Mouse (Mus musculus) left cerebral cortex, adult 18-20 months (tissue): ENCODE data around the gene Lpcat1. TPM values are rescaled to one million over a fixed set of nuclear protein-coding genes. Genes with fewer than 3 reads are reported as not detected.
A peak's percentile ranks its signal among the peaks of the same experiment; 100 is the strongest.

Source experiments
- DNase-seq, 2 experiments: peaks; one replicate each; pipeline ENCODE4 v3.0.0; 2021 to 2022; ENCODE audit warnings: low spot score in 2 of 2, mixed read lengths in 1 of 2
- long read RNA-seq, 2 experiments: library from polyadenylated mRNA; stranded (forward); transcript quantifications; one replicate each; pipeline ENCODE4 v2.0.0; 2021
- total RNA-seq, 2 experiments: library from RNA; stranded (reverse); gene quantifications; 2 replicates each; pipeline ENCODE4 v1.2.3; 2021

Gene Lpcat1
- 10 to 100 TPM; 45.9 to 48.0 TPM for total RNA-seq
- long read RNA-seq, experiment 1, transcript Lpcat1-201 (14 exons, 3,675 nt): major isoform, 40 of 57 reads
- long read RNA-seq, experiment 1, partial matches to known transcripts: 6 of 57 reads
- long read RNA-seq, experiment 1, other reads (novel, unspliced or antisense): 9 of 57 reads
- long read RNA-seq, experiment 2, transcript Lpcat1-201 (14 exons, 3,675 nt): major isoform, 22 of 28 reads
- long read RNA-seq, experiment 2, partial matches to known transcripts: 4 of 28 reads
- long read RNA-seq, experiment 2, other reads (novel, unspliced or antisense): 2 of 28 reads

DNA sequence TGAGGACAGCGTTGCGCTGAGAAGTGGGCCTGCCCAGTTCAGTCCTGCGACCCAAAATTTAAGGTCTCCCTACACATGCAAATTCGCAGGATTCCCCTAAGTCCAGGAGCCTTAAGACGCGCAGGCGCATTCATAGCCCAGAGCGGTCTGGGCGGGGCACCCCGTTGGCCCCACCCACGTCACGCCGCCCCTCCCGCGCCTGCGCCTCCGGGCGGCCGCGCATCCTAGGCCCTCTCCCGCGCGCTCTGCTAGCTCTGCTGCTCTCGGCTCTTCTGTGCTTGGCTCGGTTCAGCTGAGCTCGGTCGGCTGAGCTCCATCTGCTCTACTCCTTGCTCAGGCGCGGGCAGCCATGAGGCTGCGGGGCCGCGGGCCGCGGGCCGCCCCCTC lies at the start of gene Lpcat1:
Gene Lpcat1, plus strand, starts transcription at position 164 of the 387 bp plus-strand sequence.
- DNase-seq: peak; percentile 88 to 92

DNA sequence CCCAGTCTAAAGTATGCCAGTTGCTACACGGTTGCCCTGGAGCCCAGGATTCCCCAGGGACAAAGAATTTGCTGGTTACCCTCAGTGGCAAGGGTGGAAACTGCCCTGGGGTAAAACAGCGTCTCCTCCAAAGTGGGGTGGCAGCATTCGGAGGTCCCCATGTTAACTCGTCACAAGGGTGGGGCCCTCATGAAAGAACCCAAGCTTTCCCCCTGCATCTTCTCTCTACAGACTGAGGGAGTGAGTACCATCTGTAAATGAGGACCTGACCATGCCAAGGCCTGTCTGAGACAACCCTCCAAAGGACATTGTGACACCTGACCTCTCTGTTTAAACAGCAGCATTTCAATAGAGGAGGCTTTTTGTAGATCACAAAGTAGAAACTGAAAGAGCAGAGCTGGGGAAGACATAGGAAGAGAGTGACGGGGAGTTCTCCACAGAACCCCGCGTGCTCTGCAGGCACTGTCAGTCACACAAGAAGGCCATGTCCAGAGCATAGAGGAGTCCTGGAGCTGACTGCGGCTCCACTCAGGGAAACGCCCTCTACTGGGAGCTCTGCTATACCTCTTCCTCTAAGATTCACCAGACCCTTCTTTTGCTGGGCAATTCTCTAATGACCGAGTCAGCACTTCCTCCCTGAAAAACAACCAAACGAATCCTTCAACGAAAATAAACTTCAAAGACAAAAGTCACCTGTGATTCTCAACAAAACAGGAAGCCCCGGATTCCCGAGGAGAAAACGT lies 49.3 kb upstream of the Lpcat1 start:
- DNase-seq: peak; percentile 16 to 18

DNA sequence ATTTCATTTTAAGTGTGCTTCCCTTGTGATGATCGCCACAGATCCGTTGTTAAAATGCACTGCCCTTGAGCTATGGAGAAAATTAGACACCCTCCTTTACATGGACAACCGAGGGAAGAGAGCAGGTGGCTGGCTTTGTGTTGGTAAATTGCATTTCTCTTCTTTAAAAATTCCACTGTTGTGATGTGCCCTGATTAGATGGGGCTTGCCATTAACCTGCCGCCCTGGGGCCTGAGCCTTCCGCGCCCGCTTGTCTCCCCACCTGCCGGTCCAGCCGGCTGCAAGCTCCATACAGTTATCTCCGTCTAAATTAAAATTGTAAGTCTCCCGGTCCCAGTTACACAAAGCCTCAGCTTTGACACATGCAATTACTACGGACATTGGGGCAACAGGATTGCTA lies 48.7 kb upstream of the Lpcat1 start:
- DNase-seq: no peak

DNA sequence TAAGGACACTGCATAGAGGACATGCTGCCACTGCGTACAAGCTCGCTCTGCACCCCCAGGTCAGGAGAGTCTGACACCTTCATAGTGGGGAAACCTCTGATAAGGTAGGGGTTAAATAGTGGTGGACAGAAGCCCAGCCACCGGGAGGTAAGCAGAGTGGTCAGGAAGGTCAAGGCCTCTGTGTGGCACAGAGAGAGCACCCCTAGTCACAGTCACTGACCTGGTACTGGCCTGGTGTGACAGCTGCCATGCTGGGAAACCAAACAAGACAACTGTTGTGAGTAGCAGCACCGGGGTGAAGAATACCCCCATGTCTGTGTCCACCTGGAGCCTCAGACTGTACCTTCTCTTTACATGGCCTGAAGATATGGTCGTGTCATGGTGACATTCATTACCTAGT lies 47.8 kb upstream of the Lpcat1 start:
- no peak for DNase-seq

DNA sequence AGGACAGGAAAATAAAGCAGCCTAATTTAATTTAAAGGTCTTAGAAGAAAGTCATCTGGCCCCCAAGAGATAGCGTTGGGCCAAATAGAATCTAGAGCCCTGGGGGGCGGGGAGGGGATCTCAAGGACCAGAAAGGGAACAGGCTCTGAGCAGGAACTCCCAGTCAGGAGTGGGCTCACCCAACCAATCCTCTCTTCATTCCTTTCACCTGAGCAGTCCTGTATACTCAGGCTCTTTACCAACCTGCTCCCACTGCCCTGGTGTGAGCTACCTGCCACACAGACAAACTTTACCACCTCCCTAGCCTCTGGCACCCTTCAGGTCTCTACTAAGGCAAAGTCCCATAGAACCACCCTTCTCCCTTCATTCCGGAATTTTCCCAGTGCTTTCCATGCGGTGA lies 44.0 kb upstream of the Lpcat1 start:
- no peak for DNase-seq

DNA sequence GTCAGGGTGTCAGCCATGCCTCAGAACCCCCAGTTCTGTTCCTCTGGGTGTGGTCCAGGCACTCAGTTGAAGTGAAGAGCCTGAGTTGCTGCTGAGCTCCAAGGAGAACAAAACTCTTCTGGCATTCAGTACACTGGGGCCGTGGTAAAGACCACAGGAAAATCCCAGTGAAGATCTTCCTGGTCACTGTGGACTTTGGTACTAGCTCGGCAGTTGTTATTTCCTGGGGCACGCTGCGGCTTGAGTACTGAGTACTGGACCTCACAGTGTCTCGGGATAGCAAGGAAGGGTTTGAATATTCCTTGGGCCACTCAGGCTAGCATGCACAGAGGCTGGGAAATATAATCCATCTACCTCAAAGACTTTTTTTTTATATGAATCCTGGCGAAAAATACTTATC lies 42.0 kb upstream of the Lpcat1 start:
- no peak for DNase-seq

DNA sequence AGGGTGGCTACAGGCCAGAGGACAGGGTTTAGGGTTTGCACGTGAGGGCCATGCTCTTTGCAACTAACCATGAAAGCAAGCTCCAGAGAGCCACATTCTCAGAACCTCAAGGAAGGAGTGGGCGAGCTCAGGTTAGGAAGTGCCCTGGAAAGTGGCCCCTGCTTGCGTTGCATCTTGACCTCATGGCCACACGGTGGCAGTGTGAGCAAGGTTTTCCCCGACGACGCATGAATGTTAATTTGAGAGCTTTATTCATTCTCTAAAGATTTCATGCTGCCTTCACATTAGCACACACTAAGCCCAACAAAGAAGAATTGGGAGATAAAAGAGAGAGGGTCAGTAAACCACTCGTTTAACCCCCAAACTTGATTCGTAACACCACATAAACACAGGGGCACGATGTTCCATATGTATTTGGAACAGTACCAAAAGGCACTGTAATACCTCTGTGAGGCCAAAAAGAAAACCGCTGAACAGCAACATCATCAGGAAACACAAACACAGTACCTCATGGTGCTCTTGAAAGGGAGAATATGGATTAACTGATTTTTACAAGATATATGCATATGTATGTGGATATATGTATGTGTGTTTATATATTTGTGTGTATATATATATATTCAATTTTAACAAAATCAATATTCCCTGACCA lies 41.0 kb upstream of the Lpcat1 start:
- DNase-seq: peak; percentile 71 to 75

DNA sequence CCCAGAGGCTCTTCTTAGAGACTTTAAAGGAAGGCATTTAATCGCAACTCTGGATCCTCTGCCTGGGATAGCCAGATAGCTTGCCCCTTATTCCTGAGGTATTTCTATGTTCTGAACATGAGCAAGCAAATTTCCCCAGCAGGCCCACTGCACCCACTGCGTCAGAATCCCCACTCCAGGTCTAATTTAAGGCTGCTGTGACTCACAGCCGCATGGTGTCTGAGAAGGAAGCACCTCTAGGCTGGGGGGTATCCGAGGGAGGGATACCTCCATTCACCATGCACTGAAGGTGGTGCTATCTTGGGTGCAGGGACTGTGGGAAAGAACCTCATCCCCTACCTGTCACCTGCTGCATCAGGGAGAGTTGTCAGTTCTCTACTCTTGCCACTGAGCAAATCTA lies 40.4 kb upstream of the Lpcat1 start:
- DNase-seq: peak; percentile 48 to 58

DNA sequence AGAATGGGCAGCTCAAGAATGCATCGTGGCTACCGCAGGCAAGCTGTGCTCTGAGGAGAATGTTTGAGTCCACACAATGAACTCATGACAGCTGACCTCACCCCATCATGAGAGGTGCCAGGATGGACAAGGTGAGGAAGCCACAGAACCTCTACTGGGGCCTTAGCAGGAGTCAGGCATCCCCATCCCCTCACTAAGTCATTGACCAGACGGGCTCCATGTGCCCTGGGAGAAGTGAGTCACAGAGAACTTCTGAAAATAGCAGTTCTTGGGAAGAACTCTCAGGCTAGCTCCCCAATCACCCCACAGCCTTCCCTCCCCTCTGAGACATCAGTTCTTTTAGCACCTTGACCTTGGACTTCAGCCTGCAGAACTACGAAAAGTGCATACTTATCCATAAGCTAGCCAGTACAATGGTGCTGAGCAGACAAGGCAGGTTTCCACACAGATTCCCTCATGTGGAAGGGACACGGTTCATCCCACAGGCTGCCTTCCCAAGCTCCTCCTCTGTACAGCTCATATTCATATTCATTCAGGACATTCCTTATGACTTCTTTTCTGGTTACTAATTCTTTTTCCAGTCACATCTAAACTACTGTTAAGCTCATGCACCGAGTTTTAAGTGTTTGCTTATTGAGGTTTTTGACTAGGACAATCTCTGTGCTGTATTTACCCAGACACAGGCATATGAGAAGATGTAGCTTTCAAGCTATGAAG lies 37.2 kb upstream of the Lpcat1 start:
- DNase-seq: no peak

DNA sequence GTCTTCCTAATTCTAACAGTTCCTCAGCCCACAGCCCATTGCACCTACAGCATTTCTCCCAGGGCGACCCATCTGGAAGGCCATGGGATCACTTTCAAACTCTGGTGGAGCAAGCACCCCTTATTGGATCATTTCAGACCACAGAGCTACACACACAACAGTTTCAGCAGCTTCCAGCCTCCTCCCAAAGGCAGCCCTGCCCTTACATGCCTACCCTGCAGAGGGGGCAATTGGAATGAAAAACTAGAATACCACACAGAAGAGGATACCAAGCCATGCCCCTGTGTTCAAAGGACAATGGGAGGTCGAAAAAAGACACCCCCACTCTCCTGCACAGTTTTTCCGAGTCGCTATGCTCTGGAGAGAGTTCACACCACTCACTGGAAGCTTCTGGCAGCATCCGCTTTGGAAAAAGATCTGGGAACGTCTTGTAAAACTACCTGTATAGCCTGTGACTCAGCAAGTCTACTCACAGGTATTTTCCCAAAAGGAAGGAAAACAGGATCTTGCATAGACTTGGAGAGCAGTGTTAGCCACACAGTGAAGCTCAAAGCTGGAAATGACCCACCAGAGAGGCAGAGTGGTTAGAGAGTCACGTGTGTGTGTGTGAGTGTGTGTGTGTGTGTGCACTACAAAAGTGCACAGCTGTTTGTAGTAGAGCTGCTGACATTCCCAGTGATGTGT lies 34.4 kb upstream of the Lpcat1 start:
- no peak for DNase-seq

DNA sequence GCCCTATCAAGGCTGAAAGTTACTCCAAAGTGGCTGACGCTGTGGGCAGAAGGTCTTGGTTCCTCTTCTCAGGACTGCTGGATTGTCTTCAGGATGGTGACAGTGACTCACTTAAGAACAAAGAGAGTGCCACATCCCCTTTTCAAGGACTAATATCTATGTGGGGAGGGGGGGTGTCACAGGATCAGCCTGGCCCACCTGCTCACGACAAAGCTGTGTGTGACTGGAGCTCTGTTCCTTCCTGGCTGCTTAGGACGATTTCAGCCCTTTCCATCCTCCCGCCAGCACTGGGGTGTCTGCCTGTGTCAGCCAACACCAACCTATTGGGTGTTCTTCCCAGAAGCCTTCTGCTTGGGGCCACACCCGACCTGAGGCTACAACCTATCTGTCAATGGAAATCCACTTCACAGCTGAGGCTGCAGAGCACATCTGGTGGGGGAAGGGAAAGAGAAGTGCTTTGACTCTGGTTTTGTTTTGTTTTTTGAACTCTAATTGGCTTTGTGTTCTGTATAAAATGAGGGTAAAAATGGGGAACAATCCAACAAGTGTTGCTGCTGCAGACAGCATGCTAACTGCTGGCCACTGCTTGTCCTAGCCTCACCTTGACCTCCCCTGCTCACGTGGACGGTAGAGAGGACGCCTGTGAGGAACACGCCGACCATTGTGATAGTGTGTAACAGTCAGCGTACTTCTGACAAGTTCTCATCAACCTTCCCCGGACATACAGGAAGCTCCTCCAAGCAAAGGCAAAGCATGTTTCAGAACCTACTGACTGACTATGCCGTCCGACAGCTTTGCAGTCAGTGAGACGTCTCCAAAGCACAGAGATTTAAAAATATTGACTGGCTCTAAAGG lies 33.1 kb upstream of the Lpcat1 start:
- no peak for DNase-seq

DNA sequence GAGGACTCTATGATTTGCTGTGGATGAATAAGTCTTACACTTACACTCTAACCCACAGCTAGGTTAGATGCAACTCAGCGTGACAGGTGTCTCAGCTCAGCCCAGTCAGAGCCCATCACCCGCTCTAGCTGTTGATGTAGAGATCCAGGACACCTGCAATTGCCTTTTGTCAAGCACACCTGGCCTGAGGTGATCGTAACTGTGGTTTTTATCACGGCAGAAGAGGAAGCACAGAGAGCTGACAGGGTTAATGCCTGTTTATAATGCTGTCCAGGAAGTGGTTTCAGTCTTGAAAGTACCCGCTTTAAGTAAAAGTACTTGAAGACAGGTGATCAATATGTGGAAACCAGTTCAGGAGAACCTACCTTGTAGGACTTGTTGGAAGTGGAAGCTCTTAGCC lies 32.3 kb upstream of the Lpcat1 start:
- no peak for DNase-seq

DNA sequence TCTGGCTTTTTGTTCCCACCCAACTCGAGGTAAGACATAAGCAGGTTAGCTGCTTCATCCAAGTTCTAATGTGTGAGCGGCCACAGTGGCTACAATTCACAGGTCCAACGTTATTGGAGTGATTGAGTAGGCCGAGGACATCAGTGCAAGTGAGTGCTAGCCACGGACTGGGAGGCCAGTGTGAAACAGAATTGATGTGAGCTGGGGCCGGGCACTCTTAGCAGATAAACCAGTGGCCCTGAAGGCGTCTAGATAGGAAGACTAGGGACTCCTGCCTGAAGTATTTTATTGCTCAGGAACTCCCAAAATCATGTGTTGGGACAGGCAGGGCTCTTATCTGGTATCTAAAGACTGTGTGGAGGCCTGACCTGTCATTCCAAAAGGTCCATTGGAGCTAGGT lies 31.3 kb upstream of the Lpcat1 start:
- no peak for DNase-seq

DNA sequence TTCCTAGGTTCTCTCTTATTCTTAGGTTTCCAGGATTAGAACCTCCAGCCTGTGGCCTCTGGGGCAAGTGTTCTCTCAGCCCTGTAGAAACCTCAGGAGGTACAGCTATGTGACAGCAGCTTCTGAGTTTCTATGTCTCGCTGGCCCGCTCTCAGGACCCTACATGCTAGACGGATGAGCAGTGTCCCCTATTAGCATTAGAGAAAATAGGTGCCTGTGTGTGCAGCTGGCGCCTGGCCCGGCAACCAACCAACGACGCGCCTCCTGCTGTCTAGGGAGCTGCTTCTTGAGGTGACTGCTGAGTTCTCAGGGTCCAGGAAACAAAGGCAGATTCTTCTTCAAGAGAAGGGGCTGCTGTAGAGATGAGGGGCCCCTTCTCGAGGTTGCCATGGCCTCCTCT lies 27.9 kb upstream of the Lpcat1 start:
- no peak for DNase-seq

DNA sequence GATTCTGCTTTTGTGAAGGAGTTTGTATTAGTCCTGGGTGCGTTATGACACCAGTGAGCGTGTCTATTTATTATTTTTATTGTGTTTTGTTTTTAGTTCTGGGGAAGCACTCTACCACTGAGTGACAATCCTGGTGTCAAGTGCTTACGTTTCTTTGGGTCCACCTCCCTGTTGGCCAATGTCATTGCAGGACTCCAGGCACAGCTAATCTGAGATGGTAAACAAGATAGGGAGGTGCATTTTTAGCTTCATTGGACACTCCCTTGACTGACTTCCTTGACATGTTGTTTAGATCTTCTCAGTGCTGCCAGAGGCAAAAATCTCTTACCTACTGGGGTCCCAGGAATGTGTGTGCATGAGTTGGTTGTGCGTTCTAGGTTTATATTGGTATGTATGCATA lies 26.0 kb upstream of the Lpcat1 start:
- DNase-seq: no peak

DNA sequence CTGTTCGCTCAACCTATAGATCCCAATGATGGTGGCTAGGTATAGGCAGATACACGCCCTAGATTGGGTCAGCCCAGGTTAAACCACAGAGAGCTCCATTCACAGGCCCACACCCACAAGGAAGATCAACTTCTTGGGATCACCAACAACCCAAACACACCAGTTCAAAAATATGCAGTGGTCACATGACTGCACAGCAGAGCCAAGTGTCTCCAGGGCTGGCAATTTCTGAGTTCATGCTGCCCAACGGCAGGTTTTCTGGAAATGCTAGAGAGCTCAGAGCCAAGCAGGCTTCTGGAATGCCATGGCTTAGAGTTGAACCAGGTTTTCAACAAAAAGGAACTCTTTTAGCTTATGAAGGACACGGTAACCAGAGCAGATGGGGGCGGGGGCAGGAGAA lies 25.3 kb upstream of the Lpcat1 start:
- no peak for DNase-seq

DNA sequence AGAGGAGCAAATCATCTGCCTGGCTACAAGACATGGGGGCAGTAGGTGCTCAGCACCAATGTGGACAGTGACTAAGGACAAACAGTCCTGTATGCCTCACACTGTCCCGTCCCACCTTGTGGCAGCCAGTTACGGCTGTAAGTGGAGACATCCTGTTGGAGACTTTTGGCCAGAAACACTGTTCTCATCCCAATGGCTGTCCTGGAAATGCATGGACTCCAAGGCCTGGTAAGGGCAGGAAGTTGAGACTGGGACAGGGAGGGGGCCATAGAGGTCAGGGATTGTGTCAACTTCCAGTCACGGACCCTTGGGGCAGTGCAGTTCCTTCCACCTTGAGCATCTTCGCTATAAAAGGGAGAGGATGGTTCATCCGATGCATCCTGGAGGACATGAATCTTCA lies 24.6 kb upstream of the Lpcat1 start:
- no peak for DNase-seq

DNA sequence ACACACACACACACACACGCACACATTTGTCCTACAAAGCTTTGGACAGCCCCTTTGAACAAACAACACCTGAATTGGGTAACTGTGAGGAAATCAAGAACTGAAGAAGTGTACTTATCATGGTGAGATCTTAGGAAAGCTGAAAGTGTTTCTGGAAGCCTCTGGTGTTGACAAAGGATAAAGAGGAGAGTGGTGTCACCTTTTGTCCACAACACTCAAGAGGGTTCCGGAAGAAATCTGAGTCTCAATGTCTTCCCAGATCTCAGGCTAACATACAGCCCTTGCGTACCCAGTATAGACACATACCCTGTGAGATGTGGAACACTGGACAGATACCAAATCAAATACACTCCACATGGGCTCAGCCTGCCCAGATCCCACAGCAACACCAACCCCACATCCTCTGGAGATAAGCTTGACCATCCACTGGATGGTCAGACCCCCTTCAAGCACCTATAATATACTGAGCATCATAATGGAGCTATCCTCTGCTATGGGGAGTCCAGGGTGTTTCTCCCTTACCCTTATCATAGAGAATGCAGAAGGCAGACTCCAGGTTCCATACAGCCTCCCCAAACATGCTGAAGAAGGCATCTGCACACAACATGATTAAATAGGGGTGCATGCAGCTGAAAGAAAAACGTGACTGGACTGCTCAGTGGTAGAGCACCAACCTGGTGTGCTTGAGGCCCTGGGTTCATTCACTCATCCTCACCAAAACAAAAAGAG lies 23.7 kb upstream of the Lpcat1 start:
- DNase-seq: no peak

DNA sequence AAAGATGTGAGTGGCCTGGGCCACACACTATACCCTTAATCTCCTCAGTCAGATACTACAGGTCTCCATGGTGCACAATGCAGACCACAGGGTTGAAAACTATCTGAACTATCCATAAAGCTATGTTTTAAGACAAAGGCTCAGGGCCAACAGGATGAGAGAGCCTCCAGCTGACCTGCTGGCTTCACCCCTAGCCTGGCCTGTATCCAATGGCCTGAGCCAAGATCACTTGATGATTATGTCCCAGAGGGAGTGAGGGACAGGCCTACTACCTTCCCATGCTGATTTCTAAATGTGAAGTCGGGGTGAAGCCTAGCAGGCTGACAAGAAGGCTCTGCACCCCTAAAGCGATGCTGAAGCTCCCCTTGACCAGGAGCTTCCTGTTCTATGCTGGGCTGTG lies 21.9 kb upstream of the Lpcat1 start:
- no peak for DNase-seq

DNA sequence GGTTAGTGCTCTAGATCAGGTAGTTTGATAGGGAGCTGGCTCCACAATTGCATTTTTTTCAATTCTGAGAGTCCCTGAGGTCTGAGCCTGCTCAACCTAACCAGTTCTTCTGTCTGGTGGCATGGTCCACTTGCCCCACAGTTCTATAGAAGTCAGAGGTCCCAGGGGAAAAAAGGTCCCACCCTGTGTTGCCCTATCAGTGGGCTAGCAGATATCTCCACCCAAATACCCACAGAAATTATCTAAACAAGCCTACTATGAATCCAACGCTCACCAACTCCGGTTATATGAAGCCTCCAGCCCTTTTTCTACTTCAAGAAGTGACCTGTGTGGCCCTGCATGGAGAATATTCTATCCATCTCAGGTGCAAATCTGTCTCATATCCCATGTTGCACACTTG lies 20.9 kb upstream of the Lpcat1 start:
- no peak for DNase-seq
